Mouse (Mus musculus) cerebellum, adult 11 months (tissue): ENCODE data around the gene Epb41l2.

Source experiments
- DNase-seq: peaks from one replicate; pipeline ENCODE4 v3.0.0; 2022

The Epb41l2 gene

DNA sequence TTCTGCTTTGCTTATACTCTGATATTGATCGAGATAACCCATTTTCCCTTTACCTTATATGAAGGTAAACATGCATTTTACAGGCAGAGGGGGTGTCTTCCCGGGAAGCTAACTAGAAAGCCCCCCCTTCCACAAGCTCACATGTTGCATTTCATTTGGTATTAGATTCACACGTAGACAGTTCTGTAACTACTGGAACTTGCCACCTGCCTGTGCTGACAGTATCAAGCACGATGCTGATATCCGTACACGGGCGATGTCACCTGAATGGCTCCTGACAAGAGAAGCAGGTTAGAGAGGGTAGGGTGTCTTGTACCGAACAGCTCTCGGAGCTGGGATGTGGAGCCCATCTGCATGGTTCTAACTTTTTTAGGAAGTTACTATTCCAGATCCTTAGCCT, 41.0 kb downstream of the Epb41l2 start:
- DNase-seq: no peak

DNA sequence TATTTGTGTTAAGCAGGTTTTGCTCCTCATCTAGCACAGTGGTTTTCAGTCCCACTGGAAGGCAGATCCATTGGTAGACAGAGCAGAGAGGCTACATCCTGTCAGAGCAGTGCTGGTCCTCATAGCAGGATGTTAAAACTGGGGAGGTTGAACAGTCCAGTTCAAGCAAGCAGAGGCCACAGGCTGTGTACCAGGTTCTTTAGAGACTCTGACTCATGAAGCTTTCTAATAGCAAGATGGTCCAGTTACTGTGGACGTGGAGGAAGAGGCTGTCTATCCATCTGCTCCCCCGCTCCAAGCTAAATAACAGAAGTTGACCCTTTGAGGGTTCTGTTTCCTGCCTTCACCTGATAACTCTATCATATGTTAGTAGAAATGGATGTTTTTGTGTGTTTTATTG, 41.8 kb downstream of the Epb41l2 start:
- no peak for DNase-seq

- DNase-seq: no peak
Measured at GRCm38 (mm10) chr10:25402886-25403285, 43.3 kb downstream of the Epb41l2 start.

DNA sequence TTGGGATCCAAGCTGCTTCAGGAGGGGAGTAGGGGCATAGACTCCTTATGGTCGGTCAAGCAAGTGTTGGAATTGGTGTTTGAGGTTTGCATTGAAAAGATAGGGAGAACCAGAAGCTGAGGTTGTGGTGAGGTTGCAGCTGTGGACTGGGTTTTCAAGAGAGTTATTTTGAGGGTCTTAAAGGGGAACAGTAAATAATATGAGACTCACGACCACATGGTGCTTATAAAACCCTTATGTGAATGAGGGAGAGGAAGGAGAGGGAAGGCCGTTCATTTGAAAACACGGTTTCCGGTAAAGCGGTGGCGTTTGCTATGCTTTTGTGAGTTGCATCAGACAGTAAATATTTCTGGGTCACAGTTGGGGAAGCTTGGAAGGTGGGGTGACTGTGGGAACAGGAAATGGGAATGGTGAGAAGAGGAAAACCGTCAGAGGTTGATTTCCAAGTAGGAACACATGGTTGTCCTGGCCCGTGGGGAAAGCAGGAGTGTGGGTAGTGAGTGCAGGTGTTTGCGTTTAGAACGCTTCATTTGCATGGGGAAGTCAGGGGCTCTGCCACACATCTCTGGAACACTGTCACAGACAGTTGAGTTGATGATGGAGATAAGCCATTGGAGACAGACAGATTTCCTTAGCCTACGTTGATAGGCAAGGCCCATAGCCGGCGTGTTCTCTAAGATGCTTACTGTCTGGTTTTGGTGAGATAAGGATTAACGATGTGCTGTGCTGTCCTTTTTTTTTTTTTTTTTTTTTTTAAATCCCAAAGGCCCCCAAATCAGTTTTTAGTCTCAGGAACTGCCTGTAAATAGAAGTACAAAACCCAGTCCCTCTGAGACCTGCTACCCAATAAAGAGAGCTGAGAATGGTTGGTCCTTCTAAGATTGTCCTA, 44.5 kb downstream of the Epb41l2 start:
- no peak for DNase-seq

- DNase-seq: no peak
Measured at GRCm38 (mm10) chr10:25404702-25405098, 45.1 kb downstream of the Epb41l2 start.

- no peak for DNase-seq
Measured at GRCm38 (mm10) chr10:25405551-25405950, 46.0 kb downstream of the Epb41l2 start.

DNA sequence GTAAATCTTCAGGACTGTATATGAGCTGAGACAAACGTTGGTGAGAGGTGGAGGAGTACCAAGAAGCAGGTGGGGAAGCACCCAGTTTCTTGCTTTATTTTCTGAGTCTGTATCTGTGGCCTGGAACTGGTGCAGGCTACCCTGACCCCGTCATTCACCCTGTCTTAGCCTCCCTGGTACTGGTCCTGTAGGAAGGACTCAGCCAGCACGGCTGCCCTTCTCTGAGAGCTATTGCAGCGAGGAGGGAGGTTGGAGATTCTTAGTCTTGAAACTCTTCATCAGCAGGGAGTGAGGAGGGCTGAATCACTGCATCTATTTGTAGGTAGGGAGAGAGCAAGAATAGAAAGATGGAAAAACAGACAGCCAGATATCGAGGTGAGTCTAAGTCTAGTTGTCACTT, 47.1 kb downstream of the Epb41l2 start:
- no peak for DNase-seq

DNA sequence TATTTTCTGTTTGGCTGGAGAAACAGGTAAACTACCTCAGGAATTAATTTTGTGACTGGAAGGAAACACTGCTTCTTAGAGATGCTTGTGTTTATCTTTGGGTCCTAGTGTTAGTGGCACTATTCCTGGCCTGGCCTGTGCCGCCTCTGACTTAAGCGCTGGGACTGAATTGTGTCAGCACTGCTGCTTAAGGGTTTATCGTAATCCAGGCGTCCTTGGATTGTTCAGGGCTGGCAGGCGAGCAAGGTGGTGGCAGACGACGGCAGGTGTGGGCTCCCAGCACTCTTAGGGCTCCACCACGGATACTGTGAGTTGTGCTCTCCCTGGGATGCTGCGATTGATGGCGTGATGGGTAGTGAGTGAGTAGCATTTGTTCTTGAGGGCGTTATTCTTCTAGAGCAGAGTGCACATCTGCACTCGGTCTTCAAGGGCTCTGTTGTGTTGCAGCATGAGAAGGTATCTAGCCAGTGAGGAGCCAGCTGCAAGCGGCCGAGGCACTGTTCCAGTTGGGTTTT, 48.6 kb downstream of the Epb41l2 start:
- no peak for DNase-seq

- no peak for DNase-seq
Measured at GRCm38 (mm10) chr10:25411836-25412373, 52.3 kb downstream of the Epb41l2 start.

DNA sequence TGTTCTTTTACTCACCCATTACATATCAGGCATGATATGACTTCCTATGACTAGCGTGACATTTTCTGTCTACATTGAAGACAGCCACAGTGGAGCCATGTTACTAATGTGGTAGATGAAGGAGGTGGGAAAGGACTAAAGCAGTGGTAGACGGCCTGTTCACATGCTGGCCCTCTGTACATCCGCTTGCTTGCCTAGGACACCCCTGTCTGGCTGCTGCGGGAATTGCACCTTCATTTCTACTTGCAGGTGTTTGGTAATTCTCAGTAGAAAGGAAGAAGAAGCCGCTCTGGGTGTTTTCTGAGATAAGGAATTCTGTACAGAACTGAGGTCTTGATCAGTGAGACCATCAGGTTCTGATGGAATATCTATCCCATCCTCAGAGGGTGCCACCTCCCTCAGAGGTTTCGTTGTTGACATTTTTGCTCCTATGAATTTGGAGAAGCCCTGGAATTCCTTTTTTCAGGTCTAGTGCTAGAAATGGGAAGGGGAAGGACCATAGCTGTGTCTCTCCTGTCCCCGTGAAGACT, 55.7 kb downstream of the Epb41l2 start:
- DNase-seq: no peak

DNA sequence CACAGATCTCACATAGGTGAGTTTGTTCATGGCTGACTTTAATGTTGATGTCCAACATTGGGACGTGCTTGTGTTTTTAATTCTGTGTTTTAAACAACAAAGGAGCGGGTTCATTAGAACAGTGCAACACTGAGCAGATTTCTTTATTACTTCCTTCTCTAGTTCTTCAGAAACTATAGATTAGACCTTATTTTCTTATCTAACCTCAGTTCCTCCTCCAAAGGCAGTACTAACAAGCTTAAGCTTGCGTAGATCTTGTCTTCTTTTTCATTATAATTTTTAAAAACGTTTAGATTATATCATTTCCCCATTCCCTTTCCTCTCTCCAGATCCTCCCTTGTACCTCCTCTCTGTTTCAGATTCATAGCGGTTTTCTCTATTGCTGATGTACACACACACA, 57.1 kb downstream of the Epb41l2 start:
- no peak for DNase-seq

DNA sequence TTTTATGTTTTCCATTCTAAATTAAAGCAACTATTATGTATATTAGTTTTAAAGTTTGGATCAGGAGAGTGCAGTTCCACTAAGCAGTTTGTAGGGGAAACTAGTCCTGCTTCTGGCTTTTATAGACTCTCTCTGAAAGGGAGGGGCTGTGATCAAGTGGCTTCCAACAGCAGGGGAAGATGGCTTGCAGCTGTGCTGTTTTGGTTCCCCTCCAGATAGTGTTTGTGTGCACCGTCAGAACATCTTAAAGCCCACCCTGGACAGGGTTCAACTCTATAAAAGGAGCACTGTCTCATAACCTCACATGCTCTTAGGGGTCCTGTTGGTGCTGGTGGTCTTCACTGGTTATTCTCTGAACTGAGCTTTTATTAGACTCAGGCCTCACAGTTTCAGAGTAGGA, 66.5 kb downstream of the Epb41l2 start:
- DNase-seq: no peak

GRCm38 (mm10) chr10:25426814-25427213, 67.2 kb downstream of the Epb41l2 start:
- DNase-seq: no peak

GRCm38 (mm10) chr10:25427523-25427922, 67.9 kb downstream of the Epb41l2 start:
- DNase-seq: no peak

GRCm38 (mm10) chr10:25428658-25429057, 69.1 kb downstream of the Epb41l2 start:
- DNase-seq: no peak

DNA sequence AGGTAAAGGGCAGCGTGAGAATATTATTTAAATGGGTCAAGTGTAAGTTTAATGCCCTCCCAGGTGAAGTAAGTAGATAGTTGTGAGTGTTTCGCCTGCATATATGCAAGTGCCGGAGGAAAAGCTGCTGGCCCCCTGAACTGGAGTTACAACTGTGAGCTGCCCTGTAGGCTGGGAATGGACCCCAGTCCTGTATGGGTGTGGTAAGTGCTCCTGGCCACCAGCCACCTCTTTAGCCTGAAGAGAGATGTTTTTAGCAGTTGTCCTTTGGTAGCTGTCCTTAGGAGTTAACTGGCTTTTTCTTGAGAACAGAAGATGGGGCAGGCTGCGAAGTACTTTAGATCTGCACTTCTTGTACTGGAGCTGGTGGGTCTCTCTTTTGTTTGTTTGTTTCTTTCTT, 69.7 kb downstream of the Epb41l2 start:
- no peak for DNase-seq

DNA sequence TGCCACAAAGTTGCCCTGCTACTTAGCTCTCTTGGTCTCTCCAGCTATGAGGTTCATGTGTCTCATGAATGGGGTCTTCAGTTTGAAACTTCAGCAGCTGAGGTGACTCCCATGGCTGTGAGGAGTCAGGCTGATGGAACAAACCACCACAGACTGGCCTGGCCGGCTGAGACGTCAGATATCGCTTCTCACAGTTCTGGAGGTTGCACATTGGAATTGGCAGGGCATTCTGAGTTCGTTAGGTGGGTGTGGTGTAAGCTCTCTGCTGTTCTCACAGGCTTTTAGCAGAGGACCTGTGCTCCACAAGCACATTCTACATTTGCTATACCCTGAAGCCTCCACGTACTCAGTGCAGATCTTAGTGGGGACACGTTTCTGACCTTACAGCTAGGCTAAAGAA, 71.3 kb downstream of the Epb41l2 start:
- no peak for DNase-seq

- DNase-seq: no peak
Measured at GRCm38 (mm10) chr10:25432351-25432750, 72.8 kb downstream of the Epb41l2 start.

- no peak for DNase-seq
Measured at GRCm38 (mm10) chr10:25432938-25433337, 73.3 kb downstream of the Epb41l2 start.

GRCm38 (mm10) chr10:25433524-25433923, 73.9 kb downstream of the Epb41l2 start:
- DNase-seq: no peak

DNA sequence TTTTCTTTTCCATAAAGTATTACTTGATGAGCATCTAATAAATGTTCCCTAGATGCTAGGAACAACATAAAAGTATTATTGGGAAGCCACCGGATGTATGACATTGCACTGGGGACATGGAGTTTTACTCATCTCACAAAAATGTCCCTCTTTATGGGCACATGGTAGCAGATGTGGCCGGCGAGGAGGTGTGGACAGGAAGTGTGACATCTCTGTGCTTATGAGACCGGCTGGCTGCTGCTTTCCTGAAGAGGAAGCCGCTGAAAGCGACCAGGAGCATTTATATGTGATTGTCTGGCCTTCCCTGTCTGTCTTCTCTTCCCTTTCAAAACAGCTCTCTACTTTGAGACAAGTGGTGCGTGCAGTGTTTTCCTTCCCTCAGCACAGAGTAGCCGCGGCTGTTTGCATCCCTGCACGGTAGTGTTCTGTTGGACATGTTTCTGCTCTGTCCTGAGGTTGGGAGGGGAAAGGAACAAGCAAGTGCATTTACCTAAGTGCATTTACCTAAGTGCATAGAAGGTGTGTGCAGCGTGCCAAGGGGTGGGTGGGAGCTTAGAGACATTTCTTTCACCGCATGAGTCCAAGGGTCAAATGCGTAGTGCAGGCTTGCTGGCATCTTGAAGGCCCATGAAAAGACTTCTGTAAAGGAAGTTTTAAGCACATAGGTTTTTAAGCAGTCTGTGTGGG, 74.9 kb downstream of the Epb41l2 start:
- DNase-seq: no peak

DNA sequence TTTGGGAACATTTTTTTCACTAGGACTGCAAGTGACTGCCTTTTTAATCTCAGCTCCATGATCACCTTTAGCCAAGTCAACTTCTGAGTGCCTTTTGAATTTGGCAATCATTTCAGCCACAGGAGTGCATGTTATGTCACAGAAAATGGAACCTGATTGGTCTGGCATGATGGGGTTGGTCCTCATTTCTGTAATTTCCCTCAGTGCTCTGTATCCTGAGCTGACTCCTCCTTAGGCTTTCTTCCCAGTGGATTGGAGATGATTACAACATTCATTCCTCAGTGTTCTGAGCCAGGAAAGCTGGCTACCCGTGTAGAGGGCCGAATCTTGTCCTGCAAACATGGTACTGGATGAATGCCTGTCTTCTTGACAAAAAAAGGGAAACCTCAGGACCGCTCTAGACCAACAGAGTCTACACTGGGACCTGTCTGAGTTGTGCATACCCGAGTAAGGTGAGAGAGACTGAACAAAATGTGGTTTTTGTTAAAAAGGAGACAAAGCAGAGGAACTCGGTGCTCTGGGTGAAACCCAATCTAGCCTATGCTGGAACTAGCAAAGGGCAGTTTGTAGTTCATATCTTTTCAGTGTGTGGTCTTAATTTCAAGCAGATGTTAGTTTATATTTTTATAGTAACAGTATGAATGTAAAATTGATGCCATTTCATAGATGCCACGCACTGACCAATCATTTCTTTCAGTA, 77.3 kb downstream of the Epb41l2 start:
- DNase-seq: no peak
